Mouse (Mus musculus): ENCODE results near the gene Adamts4. TPM values are rescaled to one million over a fixed set of nuclear protein-coding genes. Genes with fewer than 3 reads are reported as not detected.

Adamts4 gene
- total RNA-seq (2021), result 1 to 10 TPM; 5.1 to 7.8 TPM

GRCm38 (mm10) chr1:171249913-171250600, at the start of gene Adamts4:
Gene Adamts4, plus strand, starts transcription at chr1:171250421.
- intact Hi-C loops (cut with DNase I), result no loop called here
- DNase-seq, result peak; percentile 82

DNA sequence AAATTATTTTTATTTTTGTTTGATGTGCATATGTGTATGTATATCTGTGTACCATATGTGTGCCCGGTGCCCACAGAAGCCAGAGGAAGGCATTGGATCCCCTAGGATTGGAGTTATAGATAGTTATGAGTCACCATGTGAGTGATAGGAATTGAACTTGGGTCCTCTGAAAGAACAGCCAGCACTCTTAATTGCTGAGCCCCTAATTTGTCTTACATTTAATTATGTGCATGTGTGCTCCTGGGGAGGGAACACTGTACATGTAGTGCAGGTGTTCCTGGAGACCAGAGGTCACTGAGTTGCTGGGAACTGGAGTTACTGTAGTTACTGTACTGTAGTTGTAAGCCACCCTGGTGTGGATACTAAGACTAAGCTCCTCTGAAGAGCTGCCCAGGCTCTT, 49.5 kb upstream of the Adamts4 start:
- DNase-seq, result no peak
- intact Hi-C loops (cut with DNase I), result no loop called here

DNA sequence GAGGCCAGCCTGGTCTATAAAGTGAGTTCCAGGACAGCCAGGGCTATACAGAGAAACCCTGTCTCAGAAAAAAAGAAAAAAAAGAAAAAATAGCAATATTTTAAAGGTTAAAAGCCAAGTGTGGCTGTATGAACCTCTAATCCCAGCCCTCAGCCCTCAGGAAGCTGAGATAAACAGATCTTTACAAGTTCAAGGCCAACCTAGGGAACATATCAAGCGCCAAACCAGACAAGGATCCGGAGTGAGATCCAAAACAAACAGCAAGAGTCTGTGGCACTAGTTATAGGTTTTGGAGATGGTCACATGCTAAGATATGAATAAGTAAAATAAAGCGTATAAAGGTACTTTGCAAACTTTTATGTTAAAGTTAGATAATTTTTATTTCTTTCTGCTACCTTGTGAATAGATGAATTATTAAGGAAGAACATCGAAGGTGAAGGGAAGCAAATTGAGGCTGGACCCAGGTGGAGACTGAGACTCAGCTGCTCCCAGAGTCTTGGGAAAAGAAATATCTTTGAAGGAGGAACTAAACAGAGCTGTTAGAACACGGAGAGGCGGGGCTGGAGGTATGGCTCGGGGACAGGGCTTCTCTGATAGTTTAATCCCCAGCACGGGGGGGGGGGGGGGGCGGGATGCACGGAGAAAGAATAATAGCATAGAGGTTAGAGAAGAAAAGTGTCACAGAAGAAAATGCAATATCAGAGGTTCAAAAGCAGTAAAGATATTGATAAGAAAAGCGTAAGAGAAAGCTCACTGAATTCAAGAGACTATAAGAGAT, 46.6 kb upstream of the Adamts4 start:
- no peak for DNase-seq

DNA sequence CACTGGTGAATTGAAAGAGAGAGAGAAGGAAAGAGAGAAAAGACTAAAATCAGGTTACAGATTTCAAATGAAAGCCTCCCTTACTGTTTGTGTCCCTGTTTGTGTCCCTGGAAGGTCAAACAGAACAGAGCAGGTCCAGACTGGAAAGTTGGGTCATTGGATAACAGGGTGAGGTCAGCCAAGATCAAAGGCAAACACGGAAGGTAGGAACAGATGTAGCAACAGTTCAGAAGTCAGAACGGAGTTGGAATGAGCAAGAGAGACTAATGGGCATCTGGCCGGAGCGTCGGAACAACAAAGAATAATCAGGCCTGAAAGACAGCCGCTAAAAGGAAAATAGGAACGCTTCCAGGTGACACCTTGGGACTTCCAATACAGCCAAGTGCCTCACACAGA, 46.0 kb upstream of the Adamts4 start:
- DNase-seq, result no peak
- intact Hi-C loops (cut with DNase I), result no loop called here

More for the DNA sequence above, 46.6 kb upstream of the Adamts4 start:
- intact Hi-C loops (cut with DNase I), result no loop called here

DNA sequence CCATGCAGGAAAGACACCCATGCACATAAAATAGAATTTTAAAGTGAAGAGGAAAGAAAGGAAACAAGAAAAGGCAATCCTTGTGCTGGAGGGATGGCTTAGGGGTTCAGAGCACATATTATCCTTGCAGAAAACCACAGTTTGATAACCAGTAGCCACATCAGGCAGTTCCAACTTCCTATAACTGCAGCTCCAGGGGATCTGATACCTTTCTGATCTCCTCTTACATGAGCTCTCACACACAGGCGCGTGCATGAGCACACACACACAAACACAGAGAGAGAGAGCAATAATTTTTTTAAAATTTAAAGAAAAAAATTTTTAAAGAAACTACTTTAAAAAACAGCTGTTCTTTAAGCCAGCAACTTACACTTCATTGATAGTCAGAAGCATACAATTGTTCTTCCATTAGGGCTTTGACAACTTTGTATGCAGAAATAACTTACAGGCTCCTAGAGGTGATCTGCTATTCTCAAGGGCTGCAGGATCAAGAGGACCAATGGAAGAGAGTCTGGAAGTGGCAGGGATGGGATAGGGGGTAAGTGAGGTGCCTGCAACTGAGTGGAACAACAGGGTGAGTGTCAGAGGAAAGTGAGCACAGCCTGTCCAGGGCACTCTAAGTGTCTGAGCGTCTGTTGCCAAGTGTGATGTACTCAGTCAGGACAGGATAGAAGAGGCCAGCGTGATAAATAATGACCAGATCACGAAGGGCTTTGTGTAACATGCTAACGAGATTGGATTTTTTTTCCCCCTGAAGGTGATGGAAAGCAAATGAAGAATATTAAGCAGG, 44.3 kb upstream of the Adamts4 start:
- intact Hi-C loops (cut with DNase I), result no loop called here
- DNase-seq, result no peak

- intact Hi-C loops (cut with DNase I), result no loop called here
These were observed 40.8 kb upstream of the Adamts4 start for GRCm38 (mm10) chr1:171209409-171209808.

DNA sequence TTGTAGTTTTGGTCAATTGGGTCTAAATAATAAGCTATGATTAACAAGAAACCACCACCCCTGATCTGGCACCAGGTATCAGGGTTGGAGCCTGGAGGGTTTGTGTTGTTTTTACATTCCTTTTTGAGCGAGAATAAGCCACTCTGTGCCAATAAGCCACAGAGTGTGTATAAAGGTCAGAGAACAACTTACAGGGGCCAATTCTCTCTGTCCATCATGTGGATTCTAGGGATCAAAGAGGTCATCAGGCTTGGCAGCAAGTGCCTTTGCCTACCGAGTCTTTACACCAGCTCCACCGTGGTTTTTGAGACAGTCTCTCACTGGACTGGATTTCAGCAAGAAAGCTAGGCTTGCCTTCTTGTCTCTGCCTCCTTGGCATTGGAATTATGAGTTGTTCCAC, 37.4 kb upstream of the Adamts4 start:
- intact Hi-C loops (cut with DNase I), result no loop called here
- DNase-seq, result no peak

More at GRCm38 (mm10) chr1:171209409-171209808, 40.8 kb upstream of the Adamts4 start:
- DNase-seq, result no peak

GRCm38 (mm10) chr1:171213801-171214496, 36.3 kb upstream of the Adamts4 start, which contains the start of gene Nr1i3:
Gene Nr1i3, plus strand, starts transcription at chr1:171213970.
- no peak for DNase-seq
- intact Hi-C loops (cut with DNase I), result no loop called here

- no peak for DNase-seq
These were observed 33.8 kb upstream of the Adamts4 start for GRCm38 (mm10) chr1:171216241-171216955.

GRCm38 (mm10) chr1:171220871-171221270, 29.4 kb upstream of the Adamts4 start:
- DNase-seq, result peak; percentile 91 to 94
- intact Hi-C loops (cut with DNase I), result loop anchor here (1.0 to 2.0 kb wide), 2 partner anchors 28 to 57 kb away; no protein-coding TSS in a partner anchor

More at GRCm38 (mm10) chr1:171216241-171216955, 33.8 kb upstream of the Adamts4 start:
- intact Hi-C loops (cut with DNase I), result no loop called here

GRCm38 (mm10) chr1:171221281-171222193, 28.7 kb upstream of the Adamts4 start:
- intact Hi-C loops (cut with DNase I), result loop anchor here (1.0 to 2.0 kb wide), 4 partner anchors 23 to 105 kb away; no protein-coding TSS in a partner anchor
- DNase-seq, result peak in 1 of 2 experiments; percentile 30

- intact Hi-C loops (cut with DNase I), result loop anchor here (1.0 to 2.0 kb wide), 3 partner anchors 22 to 106 kb away; no protein-coding TSS in a partner anchor
- DNase-seq, result peak; percentile 95 to 97
These were observed 27.7 kb upstream of the Adamts4 start, which contains the start of gene Tomm40l for GRCm38 (mm10) chr1:171222238-171223155. Gene Tomm40l, minus strand, starts transcription at chr1:171222514.

GRCm38 (mm10) chr1:171223168-171223567, 27.1 kb upstream of the Adamts4 start:
- intact Hi-C loops (cut with DNase I), result loop anchor here (1.0 to 2.0 kb wide), 2 partner anchors 22 to 34 kb away; no protein-coding TSS in a partner anchor
- DNase-seq, result no peak

- intact Hi-C loops (cut with DNase I), result loop anchor here (1.0 to 2.0 kb wide), 3 partner anchors 21 to 57 kb away; partner anchors contain the start of gene Ppox
- DNase-seq, result peak in 1 of 2 experiments; percentile 41
These were observed 26.4 kb upstream of the Adamts4 start for GRCm38 (mm10) chr1:171223796-171224195.

DNA sequence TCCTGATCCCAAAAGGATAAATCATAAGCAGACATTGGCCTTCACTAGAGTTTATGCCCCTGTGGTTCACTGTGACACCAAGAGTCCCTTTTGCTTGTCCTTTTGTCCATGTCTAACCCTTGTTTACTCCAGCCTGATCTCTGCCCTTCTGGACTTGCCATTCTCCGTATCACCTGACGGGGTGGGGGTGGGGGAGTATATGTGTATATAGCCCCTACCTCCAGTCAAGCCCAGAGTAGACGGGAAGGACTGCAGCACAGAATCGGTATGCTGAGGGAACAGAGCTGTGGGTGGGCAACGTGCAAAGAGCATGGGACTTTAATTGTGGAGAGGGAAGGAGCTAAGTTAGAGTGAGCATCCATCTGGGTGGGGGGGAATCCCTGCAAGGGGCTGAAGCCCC, 25.4 kb upstream of the Adamts4 start, which contains the start of gene Apoa2:
TSS of gene Apoa2 (plus strand) at position 198 of the 400 bp plus-strand sequence.
- DNase-seq, result no peak
- intact Hi-C loops (cut with DNase I), result loop anchor here (2.0 kb wide), 1 partner anchor 56 kb away; the partner anchor contains the start of gene Ppox

DNA sequence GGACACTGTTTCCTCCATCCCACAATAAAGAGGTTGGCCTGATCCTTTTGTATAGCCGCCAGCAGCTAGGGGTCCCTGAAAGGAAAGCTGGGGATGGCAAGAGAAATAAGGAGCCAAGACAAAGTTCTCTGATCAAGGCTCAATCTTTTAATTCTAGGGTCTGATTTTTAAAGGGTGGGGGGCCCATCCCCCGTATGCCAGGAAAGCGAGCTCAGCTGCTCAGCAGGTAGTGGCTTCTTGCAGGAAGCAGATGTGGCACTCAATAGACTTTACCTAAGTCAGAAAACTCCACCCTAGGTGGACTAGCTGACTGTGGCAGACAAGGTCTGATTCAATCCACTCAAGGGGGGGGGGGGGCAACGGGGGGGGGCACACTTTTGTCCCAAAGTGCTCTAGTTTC, 23.4 kb upstream of the Adamts4 start:
- intact Hi-C loops (cut with DNase I), result loop anchor here (1.0 kb wide), 1 partner anchor 13 kb away; no protein-coding TSS in a partner anchor

DNA sequence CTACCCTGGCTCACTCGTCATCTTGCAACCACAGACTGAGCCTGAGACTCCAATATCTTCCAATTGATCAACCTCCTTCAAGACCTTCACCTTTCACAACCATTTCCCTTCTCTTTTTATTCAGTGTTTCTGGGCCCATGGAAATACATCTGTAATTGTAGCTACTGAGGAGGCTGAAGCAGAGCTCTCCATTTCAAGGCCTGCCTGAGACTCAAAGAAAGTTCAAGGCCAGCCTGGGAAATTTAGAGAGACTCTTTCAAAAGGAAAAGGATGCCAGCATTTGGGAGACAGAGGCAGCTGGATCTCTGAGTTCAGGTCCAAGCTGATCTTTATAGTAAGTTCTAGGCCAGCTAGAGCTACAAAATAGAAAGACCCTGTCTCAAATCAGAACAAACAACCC, 22.3 kb upstream of the Adamts4 start:
- intact Hi-C loops (cut with DNase I), result no loop called here
- no peak for DNase-seq

More for the DNA sequence above, 23.4 kb upstream of the Adamts4 start:
- no peak for DNase-seq

Measured in heart, postnatal 10 days (tissue).